Mouse (Mus musculus) cerebellum, adult 2 months (tissue): ENCODE results near the gene Secisbp2l.

Experiments used
- CTCF ChIP-seq: fragments of 200-500 bp; IDR thresholded peaks from 2 replicates; pipeline ENCODE4 v1.5.1; 2011; ENCODE audit warnings: low read depth, mild to moderate bottlenecking, control low read depth, low read length, moderate library complexity, borderline replicate concordance; ENCODE audit not compliant: insufficient read depth
- POLR2A ChIP-seq: fragments of 200-500 bp; IDR thresholded peaks from 2 replicates; pipeline ENCODE4 v1.6.1; 2011; ENCODE audit warnings: low read length, control low read depth, borderline replicate concordance; ENCODE audit not compliant: insufficient read depth

DNA sequence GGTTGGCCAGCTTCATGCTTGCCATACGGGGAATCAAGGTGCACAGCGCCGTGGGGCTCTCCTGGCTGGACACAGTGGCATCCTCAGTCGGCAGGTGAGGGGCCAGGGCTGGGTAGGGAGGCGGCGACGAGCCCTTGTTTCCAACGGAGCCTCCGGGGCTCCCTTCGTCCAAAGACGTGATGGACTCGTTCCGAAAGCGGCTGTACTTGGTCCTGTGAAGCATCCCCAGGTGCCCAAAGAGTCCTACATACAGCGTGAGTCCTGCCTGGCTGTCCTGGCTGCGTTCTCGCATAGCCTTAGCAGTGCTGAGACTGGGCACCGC, 59.6 kb downstream of the Secisbp2l start:
- TF ChIP-seq CTCF (no peak), POLR2A (no peak)
